Mouse (Mus musculus): ENCODE results near the gene Abcb1a.

- TF ChIP-seq CTCF (IDR thresholded peaks at IDR 0.05; ENCODE audit: low read depth, low read length) (no peak), TAL1 (conservative IDR thresholded peaks at IDR 0.05; ENCODE audit: low read depth, low read length) (no peak), GATA2 (IDR thresholded peaks at IDR 0.05; ENCODE audit: borderline replicate concordance, low read depth, low read length) (no peak)
Measured at GRCm38 (mm10) chr5:8686071-8686470, 26.2 kb downstream of the Abcb1a start.
